Mouse (Mus musculus): ENCODE results near the gene Htr2c.

Gene Htr2c

GRCm38 (mm10) chrX:146962258-146962913, at the start of gene Htr2c:
Htr2c (plus strand) TSS chrX:146962513.
- no peak for DNase-seq

- no peak for DNase-seq
These were observed 34.1 kb upstream of the Htr2c start for GRCm38 (mm10) chrX:146928251-146928650.

GRCm38 (mm10) chrX:146936332-146936731, 26.0 kb upstream of the Htr2c start:
- DNase-seq, result no peak

- DNase-seq, result no peak
These were observed 16.0 kb upstream of the Htr2c start for GRCm38 (mm10) chrX:146946216-146946886.

- DNase-seq, result no peak
These were observed 15.3 kb upstream of the Htr2c start for GRCm38 (mm10) chrX:146946996-146947395.

GRCm38 (mm10) chrX:146958608-146959007, 3.7 kb upstream of the Htr2c start:
- DNase-seq, result no peak

- DNase-seq, result no peak
These were observed 2.4 kb upstream of the Htr2c start for GRCm38 (mm10) chrX:146959960-146960359.

- DNase-seq, result no peak
These were observed 718 bp downstream of the Htr2c start for GRCm38 (mm10) chrX:146962914-146963547.

- no peak for DNase-seq
These were observed 17.6 kb downstream of the Htr2c start for GRCm38 (mm10) chrX:146979931-146980330.

GRCm38 (mm10) chrX:147055730-147056129, 93.4 kb downstream of the Htr2c start:
- no peak for DNase-seq

- DNase-seq, result no peak
These were observed 109.3 kb downstream of the Htr2c start for GRCm38 (mm10) chrX:147071622-147072021.

GRCm38 (mm10) chrX:147119155-147119554, 156.8 kb downstream of the Htr2c start:
- DNase-seq, result no peak

- no peak for DNase-seq
These were observed 252.9 kb downstream of the Htr2c start for GRCm38 (mm10) chrX:147215251-147215650.

- DNase-seq, result no peak
These were observed 255.2 kb downstream of the Htr2c start for GRCm38 (mm10) chrX:147217382-147218013.

- DNase-seq, result no peak
These were observed 276.7 kb downstream of the Htr2c start for GRCm38 (mm10) chrX:147238806-147239542.
